Mouse (Mus musculus) bone marrow, adult 2 months (tissue): ENCODE results near the gene Tmtc4.

Experiments
- CTCF ChIP-seq: fragments of 200-500 bp; IDR thresholded peaks from 2 replicates; pipeline ENCODE4 v1.5.1; 2011; ENCODE audit warnings: low read length, control low read depth; ENCODE audit not compliant: control insufficient read depth, insufficient read depth
- POLR2A ChIP-seq: fragments of 200-500 bp; IDR thresholded peaks from 2 replicates; pipeline ENCODE4 v1.6.1; 2011; ENCODE audit warnings: low read depth, mild to moderate bottlenecking, control low read depth, low read length, borderline replicate concordance; ENCODE audit not compliant: control insufficient read depth

- TF ChIP-seq POLR2A (no peak), CTCF (no peak)
Observed at GRCm38 (mm10) chr14:122881699-122882098, 102.1 kb downstream of the Tmtc4 start.
